Mouse (Mus musculus): ENCODE results near the gene Tpd52l2. TPM values are rescaled to one million over a fixed set of nuclear protein-coding genes. Genes with fewer than 3 reads are reported as not detected.

Tpd52l2 gene
- polyA plus RNA-seq, 1 experiment from 2014 or later = 149 TPM

Other genes with a start within 250 kb of the Tpd52l2 start
- 14.7 and 16.4 TPM in 2 replicates for gene Gmeb2, start 209.1 kb upstream of the Tpd52l2 start, polyA plus RNA-seq (2014; fragmentation: Nextera tagmentation; extraction: Ambion mirVana)
- gene Stmn3, start 182.6 kb upstream of the Tpd52l2 start, polyA plus RNA-seq (2014; fragmentation: Nextera tagmentation; extraction: Ambion mirVana) = 0.59 and 0.74 TPM in 2 replicates
- 58.8 and 66.4 TPM in 2 replicates for gene Rtel1, start 177.4 kb upstream of the Tpd52l2 start, polyA plus RNA-seq (2014; fragmentation: Nextera tagmentation; extraction: Ambion mirVana)
- gene Zgpat, start 132.2 kb upstream of the Tpd52l2 start, polyA plus RNA-seq (2014; fragmentation: Nextera tagmentation; extraction: Ambion mirVana) = 29.5 and 35.1 TPM in 2 replicates
- gene Arfrp1, start 131.7 kb upstream of the Tpd52l2 start, polyA plus RNA-seq (2014; fragmentation: Nextera tagmentation; extraction: Ambion mirVana) = 48.7 and 48.9 TPM in 2 replicates
- 17.0 and 20.2 TPM in 2 replicates for gene Lime1, start 117.1 kb upstream of the Tpd52l2 start, polyA plus RNA-seq (2014; fragmentation: Nextera tagmentation; extraction: Ambion mirVana)
- 25.2 and 26.9 TPM in 2 replicates for gene Zbtb46, start 37.7 kb upstream of the Tpd52l2 start, polyA plus RNA-seq (2014; fragmentation: Nextera tagmentation; extraction: Ambion mirVana)
- 0.13 TPM in 1 of 2 replicates, not detected in the other for gene Abhd16b, start 3.9 kb upstream of the Tpd52l2 start, polyA plus RNA-seq (2014; fragmentation: Nextera tagmentation; extraction: Ambion mirVana)
- 61.1 and 65.6 TPM in 2 replicates for gene Dnajc5, start 23.3 kb downstream of the Tpd52l2 start, polyA plus RNA-seq (2014; fragmentation: Nextera tagmentation; extraction: Ambion mirVana)
- 44.5 and 51.2 TPM in 2 replicates for gene Uckl1, start 87.8 kb downstream of the Tpd52l2 start, polyA plus RNA-seq (2014; fragmentation: Nextera tagmentation; extraction: Ambion mirVana)
- 63.0 and 68.5 TPM in 2 replicates for gene Prpf6, start 94.7 kb downstream of the Tpd52l2 start, polyA plus RNA-seq (2014; fragmentation: Nextera tagmentation; extraction: Ambion mirVana)
- gene Zfp512b, start 95.7 kb downstream of the Tpd52l2 start, polyA plus RNA-seq (2014; fragmentation: Nextera tagmentation; extraction: Ambion mirVana) = 31.2 and 33.9 TPM in 2 replicates
- gene Samd10, start 102.1 kb downstream of the Tpd52l2 start, polyA plus RNA-seq (2014; fragmentation: Nextera tagmentation; extraction: Ambion mirVana) = 6.2 and 6.8 TPM in 2 replicates
- not detected in 2 replicates for gene Gm29797, start 159.9 kb downstream of the Tpd52l2 start, polyA plus RNA-seq (2014; fragmentation: Nextera tagmentation; extraction: Ambion mirVana)
- gene Sox18, start 174.5 kb downstream of the Tpd52l2 start, polyA plus RNA-seq (2014; fragmentation: Nextera tagmentation; extraction: Ambion mirVana) = 16.1 and 19.4 TPM in 2 replicates
- gene Tcea2, start 183.2 kb downstream of the Tpd52l2 start, polyA plus RNA-seq (2014; fragmentation: Nextera tagmentation; extraction: Ambion mirVana) = 8.1 and 12.1 TPM in 2 replicates
- gene Rgs19, start 196.8 kb downstream of the Tpd52l2 start, polyA plus RNA-seq (2014; fragmentation: Nextera tagmentation; extraction: Ambion mirVana) = 51.4 and 51.8 TPM in 2 replicates
- gene Lkaaear1, start 201.3 kb downstream of the Tpd52l2 start, polyA plus RNA-seq (2014; fragmentation: Nextera tagmentation; extraction: Ambion mirVana) = not detected in 2 replicates
- 2.0 and 3.2 TPM in 2 replicates for gene Oprl1, start 217.9 kb downstream of the Tpd52l2 start, polyA plus RNA-seq (2014; fragmentation: Nextera tagmentation; extraction: Ambion mirVana)